Mouse (Mus musculus) layer of hippocampus, adult 18-20 months (tissue): ENCODE measurements at regions not wholly inside any gene's neighbourhood (a gene's known extent, or its start where the extent isn't known, plus 50 kb on each side); places are given as distances from the start of the nearest gene placed in this dataset.

ENCODE experiments used
- DNase-seq, 2 experiments: peaks; one replicate each; pipeline ENCODE4 v3.0.0; 2022; ENCODE audit warnings: low spot score in 2 of 2

DNA sequence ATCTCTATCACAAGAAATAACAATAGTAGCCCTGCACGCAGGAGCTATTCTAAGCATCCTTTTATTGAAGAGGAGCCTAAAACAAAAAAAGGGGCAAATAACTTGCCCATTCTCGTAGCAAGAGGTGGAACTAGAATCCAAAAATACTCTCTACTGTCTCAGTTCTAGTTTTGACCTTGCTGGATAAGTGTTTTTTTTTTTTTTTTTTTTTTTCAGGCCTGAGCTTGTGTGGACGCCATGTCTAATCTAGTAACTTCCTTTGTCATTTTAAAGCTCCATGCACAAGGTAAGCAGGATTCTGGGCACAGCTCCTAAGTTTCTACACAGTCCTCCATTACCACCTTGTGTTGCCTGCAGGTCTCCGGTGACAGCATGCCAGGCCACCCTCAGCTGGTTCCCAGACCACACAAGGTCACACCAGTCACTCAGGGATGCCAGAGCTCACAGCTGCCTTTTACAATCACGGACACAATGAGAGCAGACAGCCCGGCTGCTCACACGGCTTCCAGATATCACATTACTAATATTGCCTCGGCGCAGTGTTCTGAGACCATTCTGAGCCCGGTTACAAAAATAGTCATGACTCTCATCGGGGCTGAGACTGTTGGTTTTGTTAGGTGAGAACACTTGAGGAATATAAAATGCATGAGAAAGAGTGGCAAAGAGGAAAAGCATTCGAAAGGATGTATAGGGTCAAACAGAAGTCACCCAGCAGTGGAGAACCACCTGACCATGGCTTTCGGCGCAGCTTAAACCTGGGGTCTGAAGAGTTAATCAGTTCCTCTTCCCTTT, 124.7 kb upstream of the Tank start:
- DNase-seq = no peak

DNA sequence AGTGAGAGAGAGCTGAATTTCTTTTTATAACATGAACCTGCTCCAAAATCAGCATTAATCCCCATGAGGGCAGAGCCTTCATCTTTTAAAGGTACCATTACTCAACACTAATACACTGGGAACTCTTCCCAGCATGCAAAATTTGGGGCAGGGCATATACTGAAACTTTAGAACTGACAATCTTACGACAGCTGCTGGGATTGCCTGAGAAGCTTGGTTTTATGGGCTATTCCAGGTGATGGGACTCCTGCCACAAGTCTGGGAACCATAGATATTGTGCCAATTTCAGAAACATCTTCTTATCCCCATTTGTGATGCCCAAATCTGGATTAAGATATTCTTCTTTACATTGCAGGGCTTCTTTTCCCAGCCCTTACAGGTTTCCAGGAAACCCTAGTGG, 125.8 kb upstream of the Tank start:
- DNase-seq = no peak

DNA sequence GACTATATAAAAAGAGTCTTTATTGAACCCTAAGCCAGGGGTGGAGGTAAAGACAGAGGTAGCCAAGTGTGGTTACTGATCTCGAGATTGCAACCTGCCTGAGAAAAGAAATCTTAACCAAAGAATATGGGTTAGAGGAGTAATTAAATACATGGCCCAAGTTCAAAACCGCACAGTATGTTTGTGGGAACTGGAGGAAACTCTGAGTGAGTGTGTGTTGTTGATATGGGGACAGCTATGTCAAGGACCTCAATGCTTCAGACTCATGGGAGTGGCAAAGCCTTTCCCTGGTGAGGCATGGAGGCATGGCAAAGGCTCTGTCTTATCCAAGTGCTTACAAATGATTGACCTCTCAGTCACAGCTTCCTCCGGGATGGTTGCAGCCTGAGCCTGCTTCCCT, 127.7 kb upstream of the Tank start:
- DNase-seq = no peak

DNA sequence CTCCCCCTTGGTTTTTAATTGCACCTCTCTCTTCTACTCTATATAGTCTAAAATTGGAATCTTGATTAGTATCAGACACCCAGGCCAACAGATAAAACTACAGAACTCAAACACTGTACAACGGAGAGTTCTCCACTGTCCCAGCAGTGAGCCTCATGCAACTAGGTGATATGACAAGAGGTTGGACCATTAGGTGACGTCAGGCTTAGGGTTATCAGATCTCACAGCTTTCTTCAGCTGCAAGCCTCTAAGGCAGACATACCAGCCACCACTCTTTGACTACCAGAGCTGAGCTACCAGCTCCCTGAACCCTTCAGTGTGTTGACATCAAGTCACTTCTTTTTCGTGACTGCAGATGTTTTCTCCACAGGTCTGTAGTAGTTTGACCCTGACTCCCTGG, 141.8 kb upstream of the Tank start:
- no peak for DNase-seq

DNA sequence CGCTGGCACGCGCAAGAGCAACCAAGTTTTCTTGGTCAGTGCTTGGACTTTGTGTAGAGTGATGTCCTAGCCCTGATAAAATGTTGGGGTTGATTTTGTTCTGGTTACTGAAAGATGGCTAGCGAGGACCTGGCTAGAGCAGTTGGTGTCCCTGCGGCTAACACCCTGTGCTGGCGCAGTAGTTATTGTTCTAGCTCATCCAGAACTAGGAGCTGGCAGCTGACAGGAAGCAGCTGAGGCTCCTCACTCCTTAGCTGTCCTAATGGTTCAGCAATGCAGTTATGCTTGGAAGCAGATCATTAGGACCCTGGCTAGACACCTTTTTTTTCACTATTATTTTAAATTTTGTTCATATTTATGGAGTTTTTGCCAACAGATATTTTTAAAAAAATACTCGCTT, 170.5 kb upstream of the Tank start:
- no peak for DNase-seq

DNA sequence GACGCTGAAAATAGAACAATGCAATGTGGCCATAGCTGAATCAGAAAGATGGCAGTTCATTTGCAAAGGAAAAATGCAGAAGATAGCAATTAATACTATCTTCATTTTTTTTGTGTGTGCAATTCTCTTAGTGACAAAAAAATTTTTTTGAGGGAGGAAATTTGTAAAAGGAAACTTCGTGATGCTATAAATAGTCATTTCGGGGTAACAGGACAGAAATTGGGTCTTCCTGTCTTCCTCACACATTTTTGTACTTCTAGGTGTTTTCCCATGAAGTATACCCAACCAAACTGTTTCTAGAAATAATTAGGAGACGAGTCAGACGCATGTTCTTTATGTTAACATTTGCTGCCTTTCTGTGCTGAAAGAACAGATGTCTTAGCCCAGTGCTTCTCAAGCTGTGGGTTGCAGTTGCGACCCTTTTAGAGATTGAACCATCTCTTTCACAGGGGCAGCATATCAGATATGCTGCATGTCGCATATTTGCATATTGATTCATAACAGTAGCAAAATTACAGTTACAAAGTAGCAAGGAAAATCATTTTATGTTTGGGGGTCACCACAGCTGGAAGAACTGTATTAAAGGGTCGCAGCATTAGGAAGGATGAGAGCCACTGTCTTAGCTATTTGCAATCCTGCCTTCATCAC, 172.2 kb upstream of the Tank start:
- no peak for DNase-seq

DNA sequence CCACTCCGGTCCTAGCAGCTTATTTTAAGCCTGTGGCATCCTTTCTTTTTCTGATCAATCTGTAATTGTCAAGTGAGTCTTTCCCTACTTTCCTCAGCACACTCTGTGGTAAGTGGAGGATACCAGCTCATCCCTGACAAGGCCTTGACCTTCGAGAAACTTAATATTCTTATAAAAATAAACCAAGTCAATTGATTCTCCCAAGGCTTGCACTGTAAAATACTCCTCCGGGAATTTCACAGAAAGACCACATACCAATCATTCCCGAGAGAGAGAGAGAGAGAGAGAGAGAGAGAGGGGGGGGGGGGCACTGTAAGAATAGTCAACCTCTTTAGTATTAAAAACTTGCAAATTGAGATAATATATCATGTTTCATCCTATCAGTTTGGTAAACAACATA, 173.1 kb upstream of the Tank start:
- DNase-seq = no peak

DNA sequence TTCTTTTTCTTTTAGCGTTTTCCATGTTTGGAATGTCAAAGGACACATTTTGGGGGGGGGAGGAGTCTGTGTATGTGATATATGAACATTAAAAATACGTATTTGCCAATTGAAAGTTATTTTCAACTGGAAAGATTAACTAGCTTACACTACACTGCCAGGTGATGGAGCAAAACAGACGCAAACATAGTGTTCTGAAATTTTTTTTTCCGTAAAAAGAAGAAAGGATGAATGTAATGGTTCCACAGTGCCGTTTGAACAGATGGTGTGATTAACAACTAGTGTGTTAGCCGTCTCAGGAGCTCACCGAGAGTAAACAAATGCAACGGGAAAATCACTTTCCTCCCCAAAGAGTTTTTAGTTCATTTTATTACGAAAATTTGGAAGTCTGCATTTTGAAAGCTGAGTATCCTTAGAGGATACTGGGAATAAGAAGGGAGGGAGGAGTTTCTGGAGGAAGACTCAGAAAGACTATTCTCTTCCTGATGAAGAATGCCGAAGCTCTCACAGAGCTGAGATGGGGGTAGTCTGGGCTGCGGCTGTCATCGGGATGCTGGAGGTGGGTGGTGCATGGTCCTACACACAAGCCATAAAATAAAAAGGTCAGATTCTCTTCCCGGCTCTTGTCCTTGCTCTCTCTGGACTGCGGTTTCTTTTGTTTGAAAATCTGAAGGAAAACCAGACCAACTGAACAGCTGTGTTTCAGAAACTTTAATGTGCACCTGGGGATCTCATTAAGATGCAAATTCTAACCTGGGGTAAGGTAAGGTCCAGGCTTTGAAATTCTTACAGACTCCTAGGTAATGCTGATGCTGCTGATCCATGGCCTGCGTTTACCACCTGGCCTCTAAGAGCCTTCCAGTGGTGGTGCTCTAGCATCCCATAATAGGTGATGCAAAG, 175.5 kb upstream of the Tank start:
- DNase-seq = peak in 1 of 2 experiments; percentile 1

DNA sequence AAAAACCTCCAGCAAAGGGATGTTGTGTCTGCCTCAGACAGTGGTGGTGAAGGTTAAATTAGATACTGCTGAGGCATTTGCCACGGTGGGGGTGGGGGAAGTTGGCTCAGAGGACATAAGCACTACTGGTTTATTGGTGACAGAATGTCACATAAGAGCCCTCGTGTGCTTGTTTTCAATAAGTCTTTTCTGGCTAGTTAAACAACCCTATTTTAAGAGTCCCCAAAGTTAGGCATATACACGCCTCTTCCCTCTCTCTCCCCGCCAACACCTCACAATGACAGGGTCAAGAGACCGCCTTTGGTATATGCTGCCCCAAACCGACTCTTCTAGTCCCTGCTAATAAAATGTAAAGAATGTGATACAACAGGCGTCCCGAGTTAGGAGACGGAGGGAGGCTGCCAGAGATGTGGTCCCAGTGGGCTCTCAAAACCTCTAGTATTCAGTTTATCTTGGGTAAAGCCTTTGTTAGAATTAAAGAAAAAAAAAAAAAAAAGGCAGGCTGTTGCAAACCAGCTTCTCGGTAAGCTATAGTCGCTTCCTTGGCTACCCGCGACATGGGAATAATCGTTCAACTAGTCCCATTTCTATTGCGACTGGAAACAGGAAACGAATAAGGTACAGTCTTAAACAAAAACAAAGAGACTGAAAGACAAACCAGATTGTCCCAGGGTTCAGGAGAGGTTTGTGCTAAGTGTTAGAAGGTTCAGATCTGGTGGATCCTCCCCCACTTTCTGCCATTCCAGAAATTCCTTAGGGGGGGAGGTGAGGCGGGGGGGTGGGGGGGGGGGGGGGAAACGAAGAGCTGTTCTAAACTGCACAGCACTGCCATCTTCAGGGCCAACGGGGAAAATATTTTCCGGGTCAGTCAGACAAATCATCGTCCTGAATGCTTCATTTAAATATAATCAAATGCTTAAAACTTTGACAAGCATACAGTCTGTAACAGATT, 176.5 kb upstream of the Tank start:
- peak; percentile 20 to 72 for DNase-seq

DNA sequence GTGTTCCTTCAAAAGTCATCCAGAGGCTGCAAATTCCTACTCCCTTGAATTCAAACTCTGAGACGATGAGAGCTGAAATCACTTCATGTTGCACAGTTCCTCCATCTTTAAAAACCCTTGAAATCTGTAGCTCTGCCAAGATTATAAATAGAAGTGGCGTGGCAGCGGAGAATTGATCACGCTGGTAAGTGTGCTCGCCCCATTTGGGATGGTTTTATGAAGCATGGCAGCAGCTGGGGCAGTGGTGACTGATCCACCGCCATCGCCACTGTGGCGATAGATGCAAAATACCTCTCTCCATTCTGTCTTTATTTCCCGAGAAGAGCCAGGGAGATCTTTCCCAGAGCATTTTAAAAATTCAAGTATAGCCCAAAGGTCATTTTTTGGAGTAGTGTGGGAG, 179.8 kb upstream of the Tank start:
- no peak for DNase-seq

DNA sequence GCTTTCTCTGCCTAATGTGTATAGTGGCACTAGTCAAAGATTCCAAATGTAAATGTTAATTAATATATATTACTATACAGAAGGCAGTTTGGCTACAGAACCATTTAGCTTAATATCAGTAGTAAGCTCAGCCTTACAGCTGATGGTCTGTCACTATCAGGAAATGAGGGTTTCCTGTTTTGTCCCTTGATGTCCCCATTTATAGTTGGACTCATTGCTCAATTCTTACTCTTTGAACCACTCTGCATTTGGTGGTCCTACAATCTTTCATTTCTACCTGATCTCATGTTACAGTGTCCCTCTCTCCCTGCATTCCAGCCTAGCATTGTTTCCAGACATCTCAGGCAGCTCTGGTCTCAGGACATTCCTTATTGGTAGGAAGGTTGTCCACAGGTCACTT, 188.8 kb upstream of the Tank start:
- no peak for DNase-seq

DNA sequence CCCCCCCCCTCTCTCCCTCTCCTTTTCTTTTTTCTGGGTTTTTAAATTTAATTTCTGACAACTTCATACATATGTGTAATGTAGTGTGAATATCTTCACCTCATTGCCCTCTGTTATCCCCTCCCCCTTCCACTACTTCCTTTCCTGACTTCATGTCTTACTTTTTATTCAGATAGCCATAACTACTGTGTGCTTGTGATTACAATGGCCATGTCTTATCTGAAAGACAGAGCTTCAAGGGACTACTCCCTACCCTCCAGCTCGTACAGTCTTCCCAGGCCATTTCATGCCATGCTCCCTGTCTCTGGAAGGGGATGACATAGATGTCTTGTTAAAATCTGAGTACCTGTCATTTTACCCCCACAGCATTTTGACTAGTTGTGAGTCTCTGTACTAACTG, 189.2 kb upstream of the Tank start:
- DNase-seq = no peak

DNA sequence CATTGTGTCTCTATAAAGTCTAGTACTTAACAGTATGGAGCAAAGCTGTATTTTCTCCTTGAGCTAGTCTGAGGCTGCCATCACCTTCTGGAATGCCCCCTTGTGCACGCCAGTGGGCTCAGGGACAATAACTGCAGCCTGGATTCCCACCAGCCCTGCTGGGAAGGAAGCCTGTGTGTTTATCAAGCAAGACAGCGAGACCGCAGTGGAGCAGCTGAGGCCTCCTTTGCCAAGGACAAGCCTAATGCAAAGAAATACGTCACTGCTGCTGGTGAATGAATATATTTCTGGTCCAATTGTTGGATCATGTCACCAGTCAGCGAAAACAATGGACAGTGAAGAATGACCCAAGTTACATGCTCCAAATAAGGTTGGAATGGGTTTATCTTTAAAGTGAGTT, 190.8 kb upstream of the Tank start:
- DNase-seq = no peak

DNA sequence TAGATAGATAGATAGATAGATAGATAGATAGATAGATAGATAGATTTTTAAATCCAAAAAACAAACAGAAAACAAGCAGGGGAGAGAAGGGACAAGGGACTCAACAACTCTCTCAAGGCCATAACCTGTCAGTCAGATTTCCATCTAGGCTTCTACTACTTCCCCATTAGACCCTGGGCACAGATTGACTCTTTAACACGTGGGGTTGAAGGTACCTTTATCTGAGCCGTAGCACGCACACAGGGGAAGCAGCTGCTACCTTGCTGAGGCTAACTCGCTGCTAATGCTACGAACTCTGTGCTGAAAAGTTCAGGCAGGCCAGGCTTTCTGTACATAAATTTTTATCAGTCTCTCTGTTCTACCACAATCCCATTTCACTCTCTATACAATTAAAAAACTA, 191.4 kb upstream of the Tank start:
- no peak for DNase-seq

DNA sequence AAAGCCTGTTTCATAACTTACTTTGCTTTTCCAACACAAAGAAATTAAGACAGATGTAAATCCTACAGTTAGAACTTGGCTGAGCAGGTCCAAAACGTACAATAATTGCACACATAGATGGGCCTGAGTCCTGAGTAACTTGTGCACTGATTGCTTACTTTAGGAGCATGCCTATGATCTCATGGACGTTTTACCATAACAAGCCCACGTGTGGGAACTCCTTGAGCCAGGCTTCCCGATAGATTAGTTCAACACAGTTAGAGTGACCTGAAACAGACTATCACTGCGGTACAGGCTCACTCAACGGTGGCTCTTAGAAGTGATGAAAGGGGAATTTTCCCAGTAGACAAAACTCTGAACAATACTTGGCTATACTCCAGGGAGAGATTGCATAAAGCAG, 193.9 kb upstream of the Tank start:
- DNase-seq = no peak

DNA sequence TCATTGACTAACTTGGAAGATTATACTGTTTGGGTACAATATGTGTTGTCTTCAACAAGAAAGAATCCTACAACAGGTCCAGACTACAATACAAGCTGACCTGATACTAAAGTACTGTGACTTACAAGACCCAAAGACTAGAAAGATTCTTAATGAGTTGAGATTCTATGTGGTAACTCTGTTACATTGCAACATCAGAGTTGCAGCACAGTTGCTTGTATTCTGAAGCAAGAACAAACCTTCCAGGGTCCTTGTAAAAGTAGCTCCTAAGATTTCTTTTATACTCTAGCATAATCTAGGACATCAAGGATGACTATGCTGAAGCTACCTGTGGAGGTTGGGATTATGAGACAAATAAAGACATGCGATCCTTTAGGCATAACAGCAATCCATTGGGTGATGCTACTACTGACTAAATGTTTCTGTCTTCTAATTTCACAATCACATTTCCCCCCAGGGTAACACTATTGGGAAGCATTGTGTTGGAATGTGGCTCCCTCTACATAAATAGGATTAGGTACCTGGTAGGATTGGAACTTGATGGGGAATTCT, 194.6 kb upstream of the Tank start:
- DNase-seq = no peak

DNA sequence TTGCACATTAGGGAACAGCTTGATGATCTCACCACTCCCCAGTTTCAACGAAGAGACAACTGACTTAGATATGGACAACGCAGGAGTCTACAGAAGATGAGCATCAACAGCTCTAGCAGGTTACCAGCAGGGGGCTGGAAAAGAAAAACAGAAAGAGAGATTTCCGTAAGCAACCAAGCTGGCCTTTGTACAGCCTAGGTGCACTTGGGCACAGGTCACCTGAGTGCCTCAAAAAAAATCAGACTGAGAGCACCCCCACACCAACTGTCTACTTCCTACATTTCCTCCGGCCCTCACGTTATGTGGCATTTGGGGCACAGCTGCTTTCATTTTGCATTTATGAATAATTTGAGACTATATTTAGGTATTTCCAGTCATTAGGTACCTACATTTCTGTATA, 199.3 kb upstream of the Tank start:
- DNase-seq = no peak

DNA sequence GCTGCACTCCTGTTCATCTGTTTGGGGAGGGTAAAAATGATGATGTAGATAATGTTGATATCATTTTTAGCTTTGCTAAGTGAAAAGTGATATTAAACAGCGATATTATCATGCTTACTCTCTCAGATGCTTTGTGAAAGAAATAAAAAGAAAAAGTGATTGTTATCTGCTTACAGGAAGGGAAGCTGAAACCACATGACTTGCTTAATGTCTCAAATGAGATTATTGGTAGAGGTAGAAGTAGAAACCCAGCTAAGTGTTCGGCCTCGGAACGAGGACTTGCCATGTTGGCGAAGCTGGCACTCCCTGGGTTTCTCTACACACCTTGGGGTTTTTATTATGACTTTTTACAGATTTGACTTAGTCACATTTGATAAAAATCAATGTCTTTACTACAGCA, 200.1 kb upstream of the Tank start:
- DNase-seq = no peak

DNA sequence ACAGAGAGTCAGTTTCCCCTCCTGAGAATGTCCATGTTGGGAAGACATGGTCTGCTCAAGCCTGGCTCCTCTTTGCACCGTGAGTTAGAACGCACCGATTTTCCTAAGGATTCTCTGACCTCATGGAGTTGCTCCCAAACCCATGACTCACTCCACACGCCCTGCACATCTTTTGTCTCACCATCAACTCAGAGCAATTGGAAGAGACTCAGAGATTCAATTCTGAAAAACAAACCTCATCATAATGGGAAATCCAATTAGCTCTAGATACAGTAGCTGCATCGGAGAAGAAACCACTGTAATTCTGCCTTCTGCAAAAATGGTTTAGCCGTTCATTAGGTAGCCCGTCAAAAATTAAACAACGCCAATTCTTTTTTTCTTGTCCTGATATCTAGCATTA, 200.6 kb upstream of the Tank start:
- no peak for DNase-seq

DNA sequence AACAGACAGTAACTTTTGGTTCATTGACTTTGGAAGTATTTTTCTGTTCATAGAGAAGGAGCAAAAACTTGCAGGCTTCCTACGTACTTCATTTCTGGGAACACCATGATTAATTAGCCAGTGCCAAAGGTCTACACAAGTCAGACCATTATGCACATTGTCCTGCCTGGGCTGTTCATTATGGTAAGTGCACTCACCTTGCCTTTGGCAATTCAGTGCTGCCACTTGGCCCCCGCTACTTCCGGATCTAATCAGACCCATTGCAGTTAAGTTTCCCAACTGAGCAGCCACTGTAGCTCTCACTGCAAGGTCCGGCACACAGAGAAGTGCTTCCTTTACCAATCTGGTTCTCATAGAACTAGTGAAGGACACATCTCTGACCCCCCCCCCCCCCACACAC, 215.8 kb upstream of the Tank start:
- no peak for DNase-seq

DNA sequence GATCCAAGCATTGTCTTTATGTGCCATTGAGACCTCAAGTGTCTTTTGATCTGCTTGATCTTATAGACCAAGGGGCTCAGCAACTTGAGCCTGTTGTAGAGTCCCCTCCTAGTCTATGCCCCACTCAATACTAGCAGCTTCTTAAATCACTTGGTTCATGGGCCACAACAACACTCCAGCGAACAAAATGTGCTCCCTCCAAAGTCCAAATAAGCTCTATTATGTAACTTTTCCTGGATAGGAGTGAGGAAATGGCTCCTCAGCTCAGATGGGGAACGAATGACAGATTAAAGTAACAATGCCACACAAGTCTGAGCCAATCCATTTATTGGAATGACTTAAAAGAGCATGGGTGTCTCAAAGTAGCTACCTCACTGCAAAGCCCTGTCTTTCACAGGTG, 217.0 kb upstream of the Tank start:
- no peak for DNase-seq
